7 mouse cellular contexts compared by ENCODE assay signal in genomic region chr2:132143943-132144927, GRCm38 (mm10). TPM values are rescaled to one million over a fixed set of nuclear protein-coding genes. Genes with fewer than 3 reads are reported as not detected.
DNase-seq lines count a peak whose midpoint lies in the region; ATAC-seq lines count a peak whose summit lies in the region.

No protein-coding gene starts in this region.

- H3K4me3 ChIP-seq in midbrain, embryonic 16.5 days (ENCODE audit: low read depth, low read length): peak overlapping the region; percentile 93

- peaks cover 21% of the 10 kb centered on the region for H3K4me1 ChIP-seq in midbrain, embryonic 16.5 days (ENCODE audit: control insufficient read depth, insufficient read depth, low read length)

- ATAC-seq in granulocyte monocyte progenitor cell, adult 5-6 weeks (replicated peaks; ENCODE audit: poor library complexity, severe bottlenecking): peak; percentile 37
- peak; percentile 50 for ATAC-seq in midbrain, embryonic 16.5 days

- peak overlapping the region; percentile 95 for H3K4me2 ChIP-seq in midbrain, embryonic 16.5 days (ENCODE audit: low read length)

- no peaks in the 10 kb centered on the region for H3K9me3 ChIP-seq in midbrain, embryonic 16.5 days (replicated peaks; ENCODE audit: control insufficient read depth, low read length, poor library complexity, severe bottlenecking)

- no peaks in the 10 kb centered on the region for H3K36me3 ChIP-seq in midbrain, embryonic 16.5 days (ENCODE audit: control insufficient read depth, insufficient read depth, low read length)

- H3K27me3 ChIP-seq in midbrain, embryonic 16.5 days (ENCODE audit: control insufficient read depth, insufficient read depth, low read depth, low read length): no peaks in the 10 kb centered on the region

- 2% methylated on average over 41 of the region's 66 CpGs for WGBS in midbrain, embryonic 16.5 days

- DNase-seq in A20 (ENCODE audit: low read depth, low spot score): peak; percentile 41
- peak; percentile 40 for DNase-seq in CD4-positive helper T cell, adult 2 months (ENCODE audit: low read depth, low spot score)
- DNase-seq in cerebellum, adult 8-10 months: peak; percentile 43
- DNase-seq in kidney, postnatal 14 days: peak; percentile 32
- peak; percentile 63 for DNase-seq in thymus, postnatal 4 days

- peak overlapping the region; percentile 88 for H3K27ac ChIP-seq in midbrain, embryonic 16.5 days (ENCODE audit: low read length)

- peak overlapping the region; percentile 97 for H3K9ac ChIP-seq in midbrain, embryonic 16.5 days (ENCODE audit: low read depth, low read length)

RNA-seq across cellular contexts. Expression of gene Slc23a2, which starts 0.7 kb away (rescaled TPM):
- 4.5 and 12.5 TPM in 2 replicates for total RNA-seq in granulocyte monocyte progenitor cell, adult 5-6 weeks (2014; fragmentation: Nextera tagmentation)
- 5.6 and 17.1 TPM in 2 replicates for total RNA-seq in granulocyte monocyte progenitor cell, adult 5-6 weeks (2017)
- polyA plus RNA-seq in midbrain, embryonic 16.5 days (2015; fragmentation: Nextera tagmentation; extraction: Ambion mirVana): 32.6 and 37.9 TPM in 2 replicates

Comparison
In these comparisons a context has a peak if more than half of its experiments do, and no peak if none do; other contexts are left out.
1. Peak in every context shown above with its lines: DNase-seq, ATAC-seq, H3K4me3 ChIP-seq and H3K27ac ChIP-seq.